Mouse (Mus musculus) ES-E14 (cell line): ENCODE data around the gene Dazap2.

ENCODE experiments used
- CHD2 ChIP-seq: IDR thresholded peaks from 2 replicates; pipeline ENCODE4 v1.6.1; 2014; ENCODE audit warnings: mild to moderate bottlenecking, low read depth, low read length, inconsistent platforms
- MAFK ChIP-seq: IDR thresholded peaks from 2 replicates; pipeline ENCODE4 v1.6.1; 2014; ENCODE audit warnings: mild to moderate bottlenecking, low read depth, low read length, inconsistent platforms; ENCODE audit not compliant: insufficient read depth
- ZC3H11A ChIP-seq: IDR thresholded peaks from 2 replicates; pipeline ENCODE4 v1.6.1; 2012; ENCODE audit warnings: low read depth, mild to moderate bottlenecking, inconsistent platforms, low read length, borderline replicate concordance
- ZNF384 ChIP-seq: IDR thresholded peaks from 2 replicates; pipeline ENCODE4 v1.6.1; 2012; ENCODE audit warnings: low read depth, low read length, inconsistent platforms

- TF ChIP-seq MAFK = no peak
- TF ChIP-seq CHD2 = no peak
- TF ChIP-seq ZNF384 = no peak
- TF ChIP-seq ZC3H11A = no peak
These were observed 742 bp upstream of the Dazap2 start for GRCm38 (mm10) chr15:100614218-100614995.
